Mouse (Mus musculus) gastrocnemius, postnatal 4 days (tissue): ENCODE measurements at regions not wholly inside any gene's neighbourhood (a gene's known extent, or its start where the extent isn't known, plus 50 kb on each side); places are given as distances from the start of the nearest gene placed in this dataset. TPM values are rescaled to one million over a fixed set of nuclear protein-coding genes. Genes with fewer than 3 reads are reported as not detected.
A peak's percentile ranks its signal among the peaks of the same experiment; 100 is the strongest.

Experiments
- DNase-seq, 2 experiments: peaks; one replicate each; pipeline ENCODE4 v3.0.0; 2021 to 2022; ENCODE audit warnings: low spot score in 2 of 2, mixed read lengths in 2 of 2
- microRNA-seq: library from miRNA; unstranded; fragments of <30 nt; microRNA quantifications from one replicate; pipeline ENCODE4 v1.2.0, GENCODE M21; 2021

GRCm38 (mm10) chr12:110214833-110215232, 64.0 kb upstream of the Dio3 start:
- no peak for DNase-seq

DNA sequence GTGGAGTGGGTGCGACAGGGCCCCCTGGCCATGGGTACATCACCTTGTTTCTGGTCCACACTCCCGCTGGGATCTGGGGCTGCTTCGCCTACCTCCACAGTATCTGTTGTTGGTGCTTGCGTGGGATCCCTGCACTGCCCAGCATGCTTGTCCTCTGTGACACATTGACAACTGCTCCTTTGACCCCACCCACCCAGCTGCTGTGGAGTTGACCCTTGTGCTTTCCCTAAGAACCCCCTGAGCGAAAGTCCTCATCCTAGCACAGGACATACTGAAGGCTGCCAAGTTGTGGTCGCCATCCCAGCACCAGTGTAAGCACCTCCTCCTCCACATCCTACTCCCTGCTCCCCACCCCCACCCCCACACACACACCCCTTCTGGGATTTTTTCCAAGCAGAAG, 63.6 kb upstream of the Dio3 start:
- DNase-seq: no peak

- no peak for DNase-seq
Observed at GRCm38 (mm10) chr12:110219750-110220149, 59.1 kb upstream of the Dio3 start.

DNA sequence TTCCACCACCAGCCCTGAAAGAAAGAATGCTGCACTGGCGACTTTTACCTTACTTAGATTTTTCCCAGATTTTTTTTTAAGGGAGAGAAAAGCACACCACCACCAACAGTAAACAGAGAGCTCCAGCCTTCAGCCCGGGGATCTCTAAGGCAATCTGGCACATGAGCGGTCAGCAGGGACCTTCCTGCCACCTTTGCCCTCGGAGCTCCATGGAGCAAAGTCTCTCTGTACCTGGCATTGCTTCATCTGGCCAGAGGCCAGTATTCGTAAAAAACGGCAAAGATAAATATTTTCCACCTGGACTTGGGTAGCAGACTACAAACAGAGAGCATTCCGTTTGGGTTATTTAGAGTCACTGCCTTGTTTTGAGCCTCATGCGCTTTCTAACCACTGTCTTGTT, 58.4 kb upstream of the Dio3 start:
- DNase-seq: no peak

GRCm38 (mm10) chr12:110221184-110221583, 57.7 kb upstream of the Dio3 start:
- DNase-seq: no peak

DNA sequence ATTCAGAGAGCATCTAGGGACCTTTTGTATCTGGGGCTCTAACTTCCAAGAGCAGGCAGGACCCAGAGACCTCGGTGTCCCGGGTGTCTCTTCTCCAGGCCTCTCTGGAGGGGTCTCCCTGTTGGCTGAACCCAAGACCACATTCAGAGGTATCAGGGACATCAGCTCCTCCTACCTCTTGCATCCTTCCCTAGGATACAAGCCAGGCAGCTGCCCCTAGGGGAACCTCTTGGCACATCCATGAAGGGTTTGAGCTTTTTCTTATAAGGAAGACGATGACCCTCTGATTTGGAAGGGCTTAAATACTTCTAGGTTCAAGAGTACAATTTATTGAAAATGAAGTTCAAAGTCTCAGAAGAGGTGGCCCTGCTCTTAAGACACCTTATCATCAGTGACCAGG, 57.2 kb upstream of the Dio3 start:
- no peak for DNase-seq

DNA sequence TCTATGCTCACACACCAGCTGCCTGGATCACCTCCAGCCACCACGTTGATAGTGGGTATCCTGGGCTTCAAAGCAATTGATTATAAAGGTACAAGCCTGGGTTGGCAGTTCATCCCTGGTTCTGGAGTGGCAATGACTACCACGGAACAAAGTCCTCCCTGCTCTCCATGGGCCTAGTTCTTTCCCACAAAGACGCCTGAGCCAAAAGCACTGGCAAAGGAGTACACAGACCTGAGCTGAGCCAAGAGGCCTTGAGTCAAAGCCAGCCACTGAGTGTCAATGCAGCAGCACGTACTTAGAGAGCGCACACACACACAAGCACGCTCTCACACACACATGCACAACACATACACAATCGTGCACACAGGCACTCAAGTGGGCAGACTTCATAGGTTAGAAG, 54.6 kb upstream of the Dio3 start:
- no peak for DNase-seq

GRCm38 (mm10) chr12:110228011-110228411, 50.9 kb upstream of the Dio3 start:
- DNase-seq: no peak

Small RNA genes in the stretch of these regions (microRNA-seq; reads per million reads assigned to microRNA genes)
- gene Gm24321 (not detected), gene Gm25252 (not detected), gene Gm25750 (not detected), gene Gm27379 (11.2 reads per million, percentile 28 among the genes with 10 or more reads in this experiment), gene Gm44322 (not detected), gene Mir1193 (962 reads per million, percentile 75 among the genes with 10 or more reads in this experiment), gene Mir1197 (3.8 reads per million, percentile 13 among the genes with 10 or more reads in this experiment), gene Mir134 (2,256 reads per million, percentile 84 among the genes with 10 or more reads in this experiment), gene Mir154 (3,684 reads per million, percentile 87 among the genes with 10 or more reads in this experiment), gene Mir299a (3.0 reads per million, percentile 8 among the genes with 10 or more reads in this experiment), gene Mir299b (not detected), gene Mir300 (2,095 reads per million, percentile 82 among the genes with 10 or more reads in this experiment), gene Mir3072 (94.6 reads per million, percentile 51 among the genes with 10 or more reads in this experiment), gene Mir323 (829 reads per million, percentile 74 among the genes with 10 or more reads in this experiment), gene Mir329 (1,630 reads per million, percentile 81 among the genes with 10 or more reads in this experiment), gene Mir369 (3,980 reads per million, percentile 88 among the genes with 10 or more reads in this experiment), gene Mir376a (not detected), gene Mir376b (806 reads per million, percentile 73 among the genes with 10 or more reads in this experiment), gene Mir376c (4,646 reads per million, percentile 89 among the genes with 10 or more reads in this experiment), gene Mir377 (603 reads per million, percentile 70 among the genes with 10 or more reads in this experiment), gene Mir379 (35,531 reads per million, percentile 98 among the genes with 10 or more reads in this experiment), gene Mir380 (not detected), gene Mir381 (7,484 reads per million, percentile 92 among the genes with 10 or more reads in this experiment), gene Mir382 (12,529 reads per million, percentile 95 among the genes with 10 or more reads in this experiment), gene Mir409 (not detected), gene Mir410 (1,462 reads per million, percentile 79 among the genes with 10 or more reads in this experiment), gene Mir411 (81,596 reads per million, percentile 100 among the genes with 10 or more reads in this experiment), gene Mir412 (457 reads per million, percentile 65 among the genes with 10 or more reads in this experiment), gene Mir453 (not detected), gene Mir485 (1,003 reads per million, percentile 76 among the genes with 10 or more reads in this experiment), gene Mir487b (49,911 reads per million, percentile 99 among the genes with 10 or more reads in this experiment), gene Mir494 (789 reads per million, percentile 73 among the genes with 10 or more reads in this experiment), gene Mir495 (1,228 reads per million, percentile 78 among the genes with 10 or more reads in this experiment), gene Mir496a (822 reads per million, percentile 74 among the genes with 10 or more reads in this experiment), gene Mir539 (not detected), gene Mir541 (12,048 reads per million, percentile 94 among the genes with 10 or more reads in this experiment), gene Mir543 (2,287 reads per million, percentile 84 among the genes with 10 or more reads in this experiment), gene Mir544 (5.3 reads per million, percentile 18 among the genes with 10 or more reads in this experiment), gene Mir654 (not detected), gene Mir666 (532 reads per million, percentile 69 among the genes with 10 or more reads in this experiment), gene Mir667 (477 reads per million, percentile 67 among the genes with 10 or more reads in this experiment), gene Mir668 (866 reads per million, percentile 75 among the genes with 10 or more reads in this experiment), gene Mir679 (360 reads per million, percentile 62 among the genes with 10 or more reads in this experiment), gene Mir758 (12.5 reads per million, percentile 30 among the genes with 10 or more reads in this experiment), gene Mir882 (not detected)
